Mouse (Mus musculus) thymus, adult 2 months (tissue): ENCODE measurements around the gene Mis18a. TPM values are rescaled to one million over a fixed set of nuclear protein-coding genes. Genes with fewer than 3 reads are reported as not detected.

ENCODE experiments used
- DNase-seq: peaks from one replicate; pipeline ENCODE4 v3.0.0; 2021
- H3K27ac ChIP-seq: fragments of 200-500 bp; 2 replicates; pipeline ENCODE4 v1.5.1; 2012; ENCODE audit warnings: low read length, control low read depth; ENCODE audit not compliant: control insufficient read depth, insufficient read depth
- H3K27me3 ChIP-seq: fragments of 200-500 bp; 2 replicates; pipeline ENCODE4 v1.6.1; 2012; ENCODE audit warnings: mild to moderate bottlenecking, low read length, moderate library complexity, mixed read lengths; ENCODE audit not compliant: control insufficient read depth, insufficient read depth
- H3K36me3 ChIP-seq: fragments of 200-500 bp; 2 replicates; pipeline ENCODE4 v1.6.1; 2012; ENCODE audit warnings: mild to moderate bottlenecking, low read length, moderate library complexity; ENCODE audit not compliant: control insufficient read depth, insufficient read depth
- H3K4me1 ChIP-seq: fragments of 200-500 bp; replicated peaks from 2 replicates; pipeline ENCODE4 v1.6.1; 2012; ENCODE audit warnings: low read length; ENCODE audit not compliant: control insufficient read depth, insufficient read depth
- H3K4me3 ChIP-seq: fragments of 200-500 bp; 2 replicates; pipeline ENCODE4 v1.5.1; 2012; ENCODE audit warnings: mild to moderate bottlenecking, low read length, control low read depth, moderate library complexity; ENCODE audit not compliant: control insufficient read depth, insufficient read depth
- CTCF ChIP-seq: fragments of 200-500 bp; IDR thresholded peaks from 2 replicates; pipeline ENCODE4 v1.5.1; 2012; ENCODE audit warnings: mild to moderate bottlenecking, control low read depth, low read length, moderate library complexity, borderline replicate concordance; ENCODE audit not compliant: control insufficient read depth, poor library complexity, insufficient read depth; ENCODE audit errors: extremely low read depth
- POLR2A ChIP-seq: fragments of 200-500 bp; IDR thresholded peaks from 2 replicates; pipeline ENCODE4 v1.6.1; 2012; ENCODE audit warnings: mild to moderate bottlenecking, low read length, control low read depth, moderate library complexity; ENCODE audit not compliant: control insufficient read depth, poor library complexity, insufficient read depth; ENCODE audit errors: extremely low read depth
- WGBS: fragments of 180-500 bp; shearing (Covaris S2); methylation state at CpG from one replicate; pipeline ENCODE4 v1.1.7; 2018; 5-methylcytosine and 5-hydroxymethylcytosine counted together
- polyA plus RNA-seq: library from polyadenylated mRNA; depleted of rRNA; stranded (reverse); fragments of >200 nt; gene quantifications from 2 replicates; pipeline ENCODE4 v1.2.3, GENCODE M21; 2012; rRNA removed

The Mis18a gene
- 44.7 and 46.3 TPM in 2 replicates for polyA plus RNA-seq

GRCm38 (mm10) chr16:90727233-90728115 lies at the start of gene Mis18a:
Mis18a (minus strand) TSS chr16:90727404.
- Histone ChIP-seq H3K4me3 (peak within 1 kb of the TSS; percentile 90), H3K36me3 (no peaks in the 10 kb centered on the region), H3K27ac (peak within 1 kb of the TSS; percentile 47; the same call in 1 of the 2 replicates), H3K4me1 (peaks cover 10% of the 10 kb centered on the region), H3K27me3 (no peaks in the 10 kb centered on the region)
- DNase-seq, result peak; percentile 94
- WGBS, result 3% methylated on average over 53 of the region's 53 CpGs
- peak; percentile 70; the same call in 1 of the 2 replicates for TF ChIP-seq POLR2A
- TF ChIP-seq CTCF, result peak; percentile 39; the same call in 1 of the 2 replicates

- no peak for TF ChIP-seq POLR2A
- no peak for TF ChIP-seq CTCF
- no peak overlapping the region for H3K27ac ChIP-seq
- H3K36me3 ChIP-seq, result peaks cover 6% of the 10 kb centered on the region; the same call in 1 of the 2 replicates
- H3K27me3 ChIP-seq, result no peaks in the 10 kb centered on the region
- 94% methylated on average over 10 of the region's 10 CpGs for WGBS
- H3K4me1 ChIP-seq, result no peaks in the 10 kb centered on the region
- no peak for DNase-seq
- no peak overlapping the region for H3K4me3 ChIP-seq
These were observed 48.8 kb upstream of the Mis18a start for GRCm38 (mm10) chr16:90775946-90776520.

- TF ChIP-seq CTCF, result no peak
- TF ChIP-seq POLR2A, result no peak
- 98% methylated on average over 6 of the region's 6 CpGs for WGBS
- Histone ChIP-seq H3K27me3 (no peaks in the 10 kb centered on the region), H3K4me3 (no peak overlapping the region), H3K4me1 (no peaks in the 10 kb centered on the region), H3K36me3 (peaks cover 6% of the 10 kb centered on the region; the same call in 1 of the 2 replicates), H3K27ac (no peak overlapping the region)
- no peak for DNase-seq
These were observed 47.4 kb upstream of the Mis18a start for GRCm38 (mm10) chr16:90774646-90775045.

GRCm38 (mm10) chr16:90774216-90774615 lies 47.0 kb upstream of the Mis18a start:
- peaks cover 6% of the 10 kb centered on the region; the same call in 1 of the 2 replicates for H3K36me3 ChIP-seq
- 97% methylated on average over 12 of the region's 12 CpGs for WGBS
- no peaks in the 10 kb centered on the region for H3K4me1 ChIP-seq
- no peak overlapping the region for H3K4me3 ChIP-seq
- H3K27ac ChIP-seq, result no peak overlapping the region
- no peaks in the 10 kb centered on the region for H3K27me3 ChIP-seq
- DNase-seq, result no peak
- no peak for TF ChIP-seq CTCF
- no peak for TF ChIP-seq POLR2A

GRCm38 (mm10) chr16:90766919-90767454 lies 39.8 kb upstream of the Mis18a start:
- DNase-seq, result no peak
- TF ChIP-seq POLR2A (no peak), CTCF (no peak)
- Histone ChIP-seq H3K27ac (no peak overlapping the region), H3K36me3 (peaks cover 8% of the 10 kb centered on the region; the same call in 1 of the 2 replicates), H3K27me3 (no peaks in the 10 kb centered on the region), H3K4me3 (no peak overlapping the region), H3K4me1 (no peaks in the 10 kb centered on the region)
- WGBS, result 98% methylated on average over 15 of the region's 15 CpGs

- Histone ChIP-seq H3K27me3 (no peaks in the 10 kb centered on the region), H3K36me3 (peaks cover 11% of the 10 kb centered on the region), H3K27ac (no peak overlapping the region), H3K4me3 (no peak overlapping the region), H3K4me1 (no peaks in the 10 kb centered on the region)
- 92% methylated on average over 9 of the region's 9 CpGs for WGBS
- no peak for DNase-seq
- no peak for TF ChIP-seq POLR2A
- TF ChIP-seq CTCF, result no peak
These were observed 38.1 kb upstream of the Mis18a start for GRCm38 (mm10) chr16:90765195-90765877.

GRCm38 (mm10) chr16:90760515-90760914 lies 33.3 kb upstream of the Mis18a start:
- TF ChIP-seq CTCF (no peak), POLR2A (no peak)
- peaks cover 9% of the 10 kb centered on the region; the same call in 1 of the 2 replicates for H3K36me3 ChIP-seq
- no peak for DNase-seq
- no peaks in the 10 kb centered on the region for H3K27me3 ChIP-seq
- H3K4me3 ChIP-seq, result no peak overlapping the region
- no peak overlapping the region for H3K27ac ChIP-seq
- 92% methylated on average over 4 of the region's 4 CpGs for WGBS
- H3K4me1 ChIP-seq, result no peaks in the 10 kb centered on the region
